Mouse (Mus musculus) CH12.LX (cell line): ENCODE measurements at regions not wholly inside any gene's neighbourhood (a gene's known extent, or its start where the extent isn't known, plus 50 kb on each side); places are given as distances from the start of the nearest gene placed in this dataset.

Experiments
- CTCF ChIP-seq, 2 experiments: IDR thresholded peaks in 1 of 2; conservative IDR thresholded peaks in 1 of 2; 2 replicates each; pipeline ENCODE4 v1.5.1; 2011 to 2012; ENCODE audit warnings: low read depth in 2 of 2, low read length in 2 of 2, improper control_type of control experiment in 1 of 2, inconsistent platforms in 1 of 2, mild to moderate bottlenecking in 1 of 2, moderate library complexity in 1 of 2
- HCFC1 ChIP-seq: IDR thresholded peaks from 2 replicates; pipeline ENCODE4 v1.6.1; 2012; ENCODE audit warnings: low read depth, mild to moderate bottlenecking, inconsistent platforms, low read length, improper control_type of control experiment
- POLR2A ChIP-seq: IDR thresholded peaks from 2 replicates; pipeline ENCODE4 v1.6.1; 2011; ENCODE audit warnings: low read depth, mild to moderate bottlenecking, improper control_type of control experiment, low read length
- TBP ChIP-seq: conservative IDR thresholded peaks from 2 replicates; pipeline ENCODE4 v1.6.1; 2011; ENCODE audit warnings: low read depth, low read length, improper control_type of control experiment
- UBTF ChIP-seq: IDR thresholded peaks from 2 replicates; pipeline ENCODE4 v1.6.1; 2012; ENCODE audit warnings: low read depth, mild to moderate bottlenecking, inconsistent platforms, low read length, improper control_type of control experiment, moderate library complexity

GRCm38 (mm10) chr5:118354127-118354526 is 109.1 kb downstream of the 2410131K14Rik start:
- TF ChIP-seq UBTF (no peak), HCFC1 (no peak), CTCF (conservative IDR thresholded peaks at IDR 0.05 in 1 of 2, IDR thresholded peaks at IDR 0.05 in 1 of 2; ENCODE audit: low read depth in 2 of 2, low read length in 2 of 2) (no peak), POLR2A (no peak), TBP (no peak)
